Mouse (Mus musculus) cortical plate, adult 2 months (tissue): ENCODE measurements around the gene Rflna. TPM values are rescaled to one million over a fixed set of nuclear protein-coding genes. Genes with fewer than 3 reads are reported as not detected.

Experiments
- H3K27ac ChIP-seq: fragments of 200-500 bp; 2 replicates; pipeline ENCODE4 v1.5.1; 2012; ENCODE audit warnings: low read length, control low read depth, inconsistent platforms; ENCODE audit not compliant: insufficient read depth
- H3K4me1 ChIP-seq: fragments of 200-500 bp; 2 replicates; pipeline ENCODE4 v1.6.1; 2011; ENCODE audit warnings: low read length; ENCODE audit not compliant: control insufficient read depth, insufficient read depth
- H3K4me3 ChIP-seq: fragments of 200-500 bp; 2 replicates; pipeline ENCODE4 v1.5.1; 2011; ENCODE audit warnings: mild to moderate bottlenecking, low read length, control low read depth; ENCODE audit not compliant: insufficient read depth
- CTCF ChIP-seq: fragments of 200-500 bp; IDR thresholded peaks from 2 replicates; pipeline ENCODE4 v1.5.1; 2011; ENCODE audit warnings: mild to moderate bottlenecking, control low read depth, low read length; ENCODE audit not compliant: insufficient read depth; ENCODE audit errors: extremely low read depth
- POLR2A ChIP-seq: fragments of 200-500 bp; IDR thresholded peaks from 2 replicates; pipeline ENCODE4 v1.6.1; 2011; ENCODE audit warnings: mild to moderate bottlenecking, low read length, control low read depth; ENCODE audit not compliant: insufficient read depth; ENCODE audit errors: extremely low read depth
- polyA plus RNA-seq: library from polyadenylated mRNA; depleted of rRNA; stranded (reverse); fragments of >200 nt; gene quantifications from 2 replicates; pipeline ENCODE4 v1.2.3, GENCODE M21; 2012

Gene Rflna
- polyA plus RNA-seq, 1 experiment: 0.71 TPM

DNA sequence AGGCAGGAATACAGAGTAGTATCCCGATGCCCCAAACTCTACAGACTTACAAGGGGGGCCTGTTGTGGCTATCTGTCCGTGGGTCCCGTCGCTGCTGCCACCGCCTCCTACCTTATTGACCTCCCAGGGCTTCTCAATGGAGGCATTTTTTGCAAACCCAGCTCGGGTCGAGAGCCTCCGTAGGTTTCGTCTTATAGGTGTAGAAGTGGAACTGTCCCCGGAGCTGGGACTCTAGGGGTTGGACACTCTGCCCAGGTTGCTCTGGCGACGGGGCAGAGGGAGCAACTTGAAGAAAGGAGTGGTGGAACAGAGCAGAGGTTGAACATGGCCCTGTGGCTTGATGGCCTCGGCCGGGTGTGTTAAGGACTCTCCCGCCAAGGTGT is 843 bp downstream of the Rflna start:
- H3K27ac ChIP-seq: no peak overlapping the region
- H3K4me1 ChIP-seq: no peaks in the 10 kb centered on the region
- TF ChIP-seq CTCF: no peak
- H3K4me3 ChIP-seq: no peak overlapping the region

GRCm38 (mm10) chr5:125005871-125006652 is 3.0 kb downstream of the Rflna start:
- no peak for TF ChIP-seq POLR2A
- TF ChIP-seq CTCF: no peak
- no peaks in the 10 kb centered on the region for H3K4me1 ChIP-seq
- no peak overlapping the region for H3K4me3 ChIP-seq
- no peak overlapping the region for H3K27ac ChIP-seq

DNA sequence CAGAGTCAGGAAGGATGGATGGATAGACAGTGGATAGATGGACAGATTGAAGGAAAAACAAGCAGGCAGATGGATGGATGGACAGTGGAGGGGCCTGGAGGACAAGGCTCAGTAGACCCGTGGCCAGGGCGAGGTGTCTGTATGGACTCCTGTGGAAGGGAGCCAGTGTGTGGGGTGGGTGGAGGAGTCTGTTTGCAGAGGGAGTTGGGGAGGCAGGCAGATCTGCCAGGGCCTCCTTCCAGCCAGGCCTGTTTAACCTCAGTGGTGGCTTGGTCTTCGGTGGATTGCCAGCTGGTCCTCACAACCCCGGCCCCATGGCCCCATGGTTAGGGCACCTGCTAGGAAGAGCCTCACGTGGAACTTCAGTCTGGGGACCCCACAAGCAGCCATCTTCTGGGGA is 3.9 kb downstream of the Rflna start:
- no peak overlapping the region for H3K4me3 ChIP-seq
- no peak for TF ChIP-seq POLR2A
- no peaks in the 10 kb centered on the region for H3K4me1 ChIP-seq
- no peak overlapping the region for H3K27ac ChIP-seq

- TF ChIP-seq POLR2A: no peak
- H3K27ac ChIP-seq: no peak overlapping the region
- H3K4me1 ChIP-seq: no peaks in the 10 kb centered on the region
- no peak overlapping the region for H3K4me3 ChIP-seq
Measured at GRCm38 (mm10) chr5:125011166-125011565, 8.1 kb downstream of the Rflna start.

DNA sequence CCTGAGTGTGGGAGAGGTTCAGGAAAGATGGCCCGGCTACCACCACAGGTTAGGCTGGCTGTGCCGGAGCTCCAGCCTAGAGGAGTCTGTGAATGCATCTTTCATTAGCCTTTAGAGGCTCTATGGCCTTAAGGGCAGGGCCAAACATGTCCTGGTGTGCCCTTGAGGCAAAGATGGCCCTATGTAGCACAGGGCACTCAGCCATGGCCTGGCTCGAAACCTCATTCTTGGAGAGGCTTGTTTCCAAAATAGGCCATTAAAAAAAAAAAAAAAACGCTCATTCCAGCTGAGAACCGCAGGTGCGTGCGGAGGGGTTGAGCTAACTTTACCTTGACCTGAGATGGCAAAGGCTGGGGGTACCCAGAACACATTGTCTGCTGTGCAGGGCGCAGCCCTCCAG is 8.6 kb downstream of the Rflna start:
- TF ChIP-seq CTCF (no peak), POLR2A (no peak)
- Histone ChIP-seq H3K27ac (no peak overlapping the region), H3K4me3 (no peak overlapping the region), H3K4me1 (no peaks in the 10 kb centered on the region)

DNA sequence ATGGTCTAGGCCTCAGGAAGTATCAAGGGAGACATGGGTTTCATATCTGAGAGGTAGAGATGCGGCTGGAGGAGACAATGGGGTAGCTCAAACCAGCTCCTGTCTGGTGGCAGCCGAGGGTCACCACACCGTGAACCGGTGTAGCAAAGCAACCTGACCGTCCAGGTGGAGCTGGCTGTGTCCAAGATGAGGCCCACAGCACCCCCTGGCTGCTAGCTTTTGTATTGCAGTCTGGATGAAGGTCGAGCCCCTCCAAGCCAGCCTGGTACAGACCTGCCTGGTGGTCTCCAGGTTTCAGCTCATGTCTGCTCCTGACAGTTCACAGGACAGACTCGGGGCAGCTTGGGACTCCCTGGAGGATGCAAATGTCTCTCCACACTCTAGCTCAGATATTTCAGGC is 11.5 kb downstream of the Rflna start:
- TF ChIP-seq POLR2A (no peak), CTCF (peak; percentile 70)
- Histone ChIP-seq H3K4me1 (no peaks in the 10 kb centered on the region), H3K27ac (no peak overlapping the region), H3K4me3 (no peak overlapping the region)

DNA sequence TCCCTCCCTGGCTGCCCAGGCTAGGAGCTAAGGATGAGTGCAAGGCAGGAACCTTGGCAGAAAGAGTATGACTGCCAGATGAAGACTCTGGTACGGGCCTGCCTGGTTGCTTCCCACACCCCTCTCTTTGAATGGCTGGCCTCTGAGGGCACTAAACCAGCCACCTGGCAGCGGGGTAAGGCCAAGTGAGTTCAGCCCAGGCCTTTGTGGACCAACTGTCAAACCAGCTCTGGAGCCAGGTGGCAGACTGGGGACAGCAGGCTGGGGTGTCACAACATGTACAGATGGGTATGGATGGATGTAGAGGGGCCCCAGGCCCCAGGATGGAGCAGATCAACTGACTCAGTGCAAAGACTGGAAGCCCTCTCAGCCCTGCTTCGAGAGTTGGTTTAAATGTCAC is 12.0 kb downstream of the Rflna start:
- Histone ChIP-seq H3K27ac (no peak overlapping the region), H3K4me3 (no peak overlapping the region), H3K4me1 (no peaks in the 10 kb centered on the region)
- TF ChIP-seq CTCF (no peak), POLR2A (no peak)

DNA sequence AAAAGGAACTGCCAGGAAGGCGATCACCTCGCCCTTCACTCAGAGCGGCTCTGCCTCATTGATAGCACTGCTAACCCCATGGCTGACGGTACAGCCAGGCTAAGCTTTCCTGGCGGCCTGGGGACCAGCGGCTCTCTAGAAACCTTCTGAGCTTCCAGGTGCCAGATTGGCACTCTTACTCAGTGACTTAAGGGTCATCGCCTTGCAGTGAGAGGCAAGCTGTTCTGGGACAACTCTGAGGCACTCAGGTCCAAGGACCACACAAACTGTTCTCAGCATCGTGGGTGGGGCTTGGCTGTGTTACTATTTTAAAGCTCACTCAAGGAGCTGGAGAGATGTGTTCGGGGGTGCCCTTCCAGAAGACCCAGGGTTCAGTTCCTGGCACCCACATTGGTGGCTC is 12.6 kb downstream of the Rflna start:
- H3K4me3 ChIP-seq: no peak overlapping the region
- no peak for TF ChIP-seq POLR2A
- TF ChIP-seq CTCF: no peak
- no peaks in the 10 kb centered on the region for H3K4me1 ChIP-seq
- H3K27ac ChIP-seq: no peak overlapping the region

DNA sequence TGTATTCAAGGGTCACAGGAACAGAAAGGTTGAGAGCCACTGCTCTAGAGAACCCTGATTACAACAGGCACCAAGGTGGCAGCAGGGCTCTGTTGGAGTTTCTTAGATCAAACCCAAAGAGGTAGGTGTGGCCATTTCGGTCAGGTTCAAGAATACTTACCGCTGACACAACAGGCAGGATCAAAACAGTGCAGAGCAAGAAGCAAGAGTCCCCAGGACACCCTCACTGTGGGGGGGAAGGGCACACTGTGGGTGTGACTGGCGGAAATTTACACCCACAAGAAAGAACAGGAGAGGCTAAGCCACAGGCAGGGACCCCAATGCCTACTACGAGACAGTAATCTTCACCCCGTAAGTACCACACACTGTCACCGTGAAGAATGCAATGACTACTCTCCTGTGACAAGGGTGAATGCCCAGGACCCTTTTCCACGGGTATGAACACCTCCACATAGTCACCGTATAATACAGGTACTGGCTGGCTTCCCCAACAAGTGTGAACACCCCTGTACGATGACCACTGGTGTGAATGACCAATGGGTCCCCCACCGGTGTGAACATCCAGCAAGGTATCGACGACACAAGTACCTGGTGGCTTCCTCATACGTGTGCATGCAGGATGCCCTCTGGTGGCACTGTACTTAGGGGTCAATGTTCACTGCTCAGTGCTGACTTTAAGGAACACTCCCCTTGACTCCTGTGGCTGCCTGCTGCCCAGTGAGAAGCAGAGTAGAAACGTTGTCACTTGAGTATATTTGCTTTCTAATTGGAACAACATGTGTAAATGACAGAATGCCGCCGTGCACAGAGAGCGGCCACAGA is 13.6 kb downstream of the Rflna start:
- Histone ChIP-seq H3K4me1 (no peaks in the 10 kb centered on the region), H3K4me3 (no peak overlapping the region), H3K27ac (no peak overlapping the region)
- no peak for TF ChIP-seq CTCF
- TF ChIP-seq POLR2A: no peak

- H3K4me3 ChIP-seq: no peak overlapping the region
- H3K4me1 ChIP-seq: no peaks in the 10 kb centered on the region
- TF ChIP-seq CTCF: no peak
- TF ChIP-seq POLR2A: no peak
- H3K27ac ChIP-seq: no peak overlapping the region
Measured at GRCm38 (mm10) chr5:125017332-125017731, 14.3 kb downstream of the Rflna start.
